Mouse (Mus musculus) lung, postnatal 0 days (tissue): ENCODE measurements around the gene Efcab2. TPM values are rescaled to one million over a fixed set of nuclear protein-coding genes. Genes with fewer than 3 reads are reported as not detected.
A peak's percentile ranks its signal among the peaks of the same experiment; 100 is the strongest.

ENCODE experiments used
- ATAC-seq: fragments of 200-750 bp; cut with Nextera tagmentation; 2 replicates; pipeline ENCODE4 v1.8.0; 2017; ENCODE audit warnings: moderate library complexity
- DNase-seq: peaks from one replicate; pipeline ENCODE4 v3.0.0-alpha.2; 2016; ENCODE audit warnings: low spot score
- H3K27ac ChIP-seq: fragments of 300-500 bp; sonication (generic); 2 replicates; pipeline ENCODE4 v1.5.1; 2014; ENCODE audit warnings: antibody characterized with exemption, mild to moderate bottlenecking, low read length, mixed read lengths
- H3K27me3 ChIP-seq: fragments of 300-500 bp; sonication (generic); replicated peaks from 2 replicates; pipeline ENCODE4 v1.6.1; 2014; ENCODE audit warnings: low read length, mixed read lengths; ENCODE audit not compliant: insufficient read depth
- H3K36me3 ChIP-seq: fragments of 300-500 bp; sonication (generic); 2 replicates; pipeline ENCODE4 v1.6.1; 2014; ENCODE audit warnings: low read length, mixed read lengths; ENCODE audit not compliant: insufficient read depth
- H3K4me1 ChIP-seq: fragments of 300-500 bp; sonication (generic); 2 replicates; pipeline ENCODE4 v1.6.1; 2014; ENCODE audit warnings: antibody characterized with exemption, low read depth, low read length, mixed read lengths; ENCODE audit not compliant: insufficient read depth
- H3K4me2 ChIP-seq: fragments of 300-500 bp; sonication (generic); replicated peaks from 2 replicates; pipeline ENCODE4 v1.6.1; 2014; ENCODE audit warnings: low read depth, mild to moderate bottlenecking, low read length, moderate library complexity, mixed read lengths
- H3K4me3 ChIP-seq: fragments of 300-500 bp; sonication (generic); 2 replicates; pipeline ENCODE4 v1.5.1; 2014; ENCODE audit warnings: low read depth, low read length
- H3K9ac ChIP-seq: fragments of 300-500 bp; sonication (generic); replicated peaks from 2 replicates; pipeline ENCODE4 v1.6.1; 2014; ENCODE audit warnings: low read depth, mild to moderate bottlenecking
- H3K9me3 ChIP-seq: fragments of 300-500 bp; sonication (generic); 2 replicates; pipeline ENCODE4 v1.6.1; 2016; ENCODE audit warnings: low read length, mixed read lengths
- CTCF ChIP-seq: IDR thresholded peaks from 2 replicates; pipeline ENCODE4 v1.5.1; 2016; ENCODE audit warnings: antibody characterized with exemption, mild to moderate bottlenecking
- EP300 ChIP-seq: IDR thresholded peaks from 2 replicates; pipeline ENCODE4 v1.6.1; 2016; ENCODE audit warnings: antibody characterized with exemption, mild to moderate bottlenecking, control low read depth
- WGBS: fragments of 180-500 bp; shearing (Covaris S2); extraction: QIAGEN DNeasy Blood & Tissue Kit; methylation state at CpG from one replicate; pipeline ENCODE4 v1.1.7; 2014; 5-methylcytosine and 5-hydroxymethylcytosine counted together
- polyA plus RNA-seq: library from polyadenylated mRNA; unstranded; fragments of >200 nt; fragmentation: Nextera tagmentation; extraction: Ambion mirVana; gene quantifications from 2 replicates; pipeline ENCODE4 v1.2.1, GENCODE M21; 2015

The Efcab2 gene
- polyA plus RNA-seq, 1 experiment from 2014 or later: 5.3 TPM

- Histone ChIP-seq H3K36me3 (no peaks in the 10 kb centered on the region), H3K4me1 (no peaks in the 10 kb centered on the region), H3K27me3 (no peaks in the 10 kb centered on the region), H3K4me3 (no peak overlapping the region), H3K4me2 (no peak overlapping the region), H3K9me3 (no peaks in the 10 kb centered on the region), H3K27ac (no peak overlapping the region), H3K9ac (no peak overlapping the region)
- WGBS: 82% methylated on average over 5 of the region's 5 CpGs
- no peak for ATAC-seq
- no peak for TF ChIP-seq EP300
- TF ChIP-seq CTCF: peak; percentile 28
- DNase-seq: no peak
Measured at GRCm38 (mm10) chr1:178485138-178485867, 79.4 kb downstream of the Efcab2 start.

GRCm38 (mm10) chr1:178485868-178486220 is 80.0 kb downstream of the Efcab2 start:
- ATAC-seq: no peak
- no peaks in the 10 kb centered on the region for H3K27me3 ChIP-seq
- TF ChIP-seq EP300: no peak
- TF ChIP-seq CTCF: no peak
- no peaks in the 10 kb centered on the region for H3K36me3 ChIP-seq
- no peak overlapping the region for H3K4me2 ChIP-seq
- H3K27ac ChIP-seq: no peak overlapping the region
- no peaks in the 10 kb centered on the region for H3K9me3 ChIP-seq
- DNase-seq: no peak
- H3K9ac ChIP-seq: no peak overlapping the region
- H3K4me3 ChIP-seq: no peak overlapping the region
- no peaks in the 10 kb centered on the region for H3K4me1 ChIP-seq
- 56% methylated on average over 5 of the region's 5 CpGs for WGBS

DNA sequence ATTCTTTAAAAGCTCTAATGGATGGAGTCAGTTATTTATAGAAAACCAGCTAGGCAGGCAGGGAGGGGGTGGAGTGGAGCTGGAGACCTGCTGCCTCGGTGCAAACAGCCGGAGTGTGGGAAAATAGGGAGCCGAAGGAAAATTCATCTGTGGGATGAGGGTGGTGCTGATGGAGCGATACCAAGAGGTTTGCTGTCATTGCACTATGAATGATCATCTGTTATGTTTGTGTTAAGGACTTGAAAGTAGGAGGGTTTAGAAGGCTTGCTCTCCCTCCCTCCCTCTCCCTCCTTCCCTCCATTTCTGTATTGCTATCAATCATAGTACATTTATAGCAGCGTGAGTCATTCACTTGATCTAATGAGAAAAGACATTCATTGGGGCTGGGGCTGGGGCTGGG is 80.9 kb downstream of the Efcab2 start:
- TF ChIP-seq CTCF: no peak
- no peak for TF ChIP-seq EP300
- Histone ChIP-seq H3K9me3 (no peaks in the 10 kb centered on the region), H3K4me1 (no peaks in the 10 kb centered on the region), H3K27me3 (no peaks in the 10 kb centered on the region), H3K27ac (no peak overlapping the region), H3K36me3 (no peaks in the 10 kb centered on the region), H3K4me2 (no peak overlapping the region), H3K4me3 (no peak overlapping the region), H3K9ac (no peak overlapping the region)
- WGBS: 32% methylated on average over 5 of the region's 5 CpGs
- DNase-seq (no peak), ATAC-seq (peak; percentile 17; the same call in 1 of the 2 replicates)

DNA sequence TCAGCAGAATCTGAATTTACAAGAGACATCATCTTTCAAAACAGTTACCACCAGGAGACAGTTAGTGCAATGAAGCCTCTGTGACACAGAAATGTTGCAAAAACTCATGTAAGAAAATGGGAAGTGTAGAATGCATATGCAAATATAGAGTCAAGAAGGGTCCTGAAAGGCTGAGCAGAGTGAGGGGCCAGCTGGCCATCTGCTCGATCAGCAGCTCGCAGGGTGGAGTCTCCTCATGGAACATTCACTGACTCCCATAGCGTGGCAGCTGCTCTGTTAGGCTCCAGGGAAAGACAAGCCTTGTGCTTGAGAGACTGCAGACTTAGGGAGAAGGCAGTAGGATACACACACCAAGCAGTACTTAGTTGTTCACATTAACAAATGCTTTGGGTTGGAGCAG is 83.2 kb downstream of the Efcab2 start:
- Histone ChIP-seq H3K4me2 (no peak overlapping the region), H3K4me1 (no peaks in the 10 kb centered on the region), H3K4me3 (no peak overlapping the region), H3K9me3 (no peaks in the 10 kb centered on the region), H3K9ac (no peak overlapping the region), H3K36me3 (no peaks in the 10 kb centered on the region), H3K27me3 (no peaks in the 10 kb centered on the region), H3K27ac (no peak overlapping the region)
- TF ChIP-seq CTCF: no peak
- 29% methylated on average over 3 of the region's 3 CpGs for WGBS
- ATAC-seq (no peak), DNase-seq (peak; percentile 19)

- Histone ChIP-seq H3K36me3 (no peaks in the 10 kb centered on the region), H3K27me3 (no peaks in the 10 kb centered on the region), H3K4me2 (no peak overlapping the region), H3K9ac (no peak overlapping the region), H3K27ac (no peak overlapping the region), H3K4me3 (no peak overlapping the region), H3K4me1 (no peaks in the 10 kb centered on the region), H3K9me3 (no peaks in the 10 kb centered on the region)
- DNase-seq (no peak), ATAC-seq (no peak)
- 76% methylated on average over 5 of the region's 5 CpGs for WGBS
- TF ChIP-seq CTCF (no peak), EP300 (no peak)
Measured at GRCm38 (mm10) chr1:178491733-178492132, 85.8 kb downstream of the Efcab2 start.

GRCm38 (mm10) chr1:178492493-178492892 is 86.6 kb downstream of the Efcab2 start:
- ATAC-seq (no peak), DNase-seq (peak; percentile 15)
- no peaks in the 10 kb centered on the region for H3K9me3 ChIP-seq
- no peaks in the 10 kb centered on the region for H3K27me3 ChIP-seq
- no peak overlapping the region for H3K4me2 ChIP-seq
- H3K4me1 ChIP-seq: no peaks in the 10 kb centered on the region
- TF ChIP-seq EP300 (no peak), CTCF (no peak)
- 45% methylated on average over 2 of the region's 2 CpGs for WGBS
- no peak overlapping the region for H3K9ac ChIP-seq
- no peaks in the 10 kb centered on the region for H3K36me3 ChIP-seq
- H3K27ac ChIP-seq: no peak overlapping the region
- no peak overlapping the region for H3K4me3 ChIP-seq

DNA sequence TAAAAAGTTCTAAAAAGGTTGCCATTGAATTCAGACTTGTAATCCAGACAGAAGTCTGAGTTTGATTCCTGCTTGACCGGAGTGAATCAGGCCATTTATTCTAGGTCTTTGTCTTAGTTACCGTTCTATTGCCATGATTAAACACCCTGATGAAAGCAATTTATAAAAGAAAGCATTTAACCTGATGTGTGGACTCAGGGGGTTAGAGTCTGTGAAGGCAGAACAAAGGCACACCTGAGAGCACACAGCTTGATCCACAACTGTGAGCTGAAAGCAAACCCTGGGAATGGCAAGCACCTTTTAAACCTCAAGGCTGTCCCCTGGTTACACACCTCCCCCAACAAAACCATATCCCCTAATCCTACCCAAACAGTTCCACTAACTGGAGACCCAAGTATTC is 90.3 kb downstream of the Efcab2 start:
- no peak for ATAC-seq
- WGBS: 75% methylated on average over 2 of the region's 2 CpGs
- Histone ChIP-seq H3K9me3 (no peaks in the 10 kb centered on the region), H3K4me3 (no peak overlapping the region), H3K9ac (no peak overlapping the region), H3K27ac (no peak overlapping the region), H3K4me1 (no peaks in the 10 kb centered on the region), H3K27me3 (no peaks in the 10 kb centered on the region), H3K4me2 (no peak overlapping the region), H3K36me3 (no peaks in the 10 kb centered on the region)
- no peak for DNase-seq
- TF ChIP-seq CTCF: no peak
- no peak for TF ChIP-seq EP300
